Mouse (Mus musculus): ENCODE data around the gene Atad2b. TPM values are rescaled to one million over a fixed set of nuclear protein-coding genes. Genes with fewer than 3 reads are reported as not detected.
"Not testable (repeated sequence)": the region's sequence is repeated elsewhere in the genome, so short reads cannot be mapped to it uniquely, and the experiment has no call there.

Gene Atad2b
- polyA plus RNA-seq, 1 experiment from 2014 or later, result 17.0 TPM

DNA sequence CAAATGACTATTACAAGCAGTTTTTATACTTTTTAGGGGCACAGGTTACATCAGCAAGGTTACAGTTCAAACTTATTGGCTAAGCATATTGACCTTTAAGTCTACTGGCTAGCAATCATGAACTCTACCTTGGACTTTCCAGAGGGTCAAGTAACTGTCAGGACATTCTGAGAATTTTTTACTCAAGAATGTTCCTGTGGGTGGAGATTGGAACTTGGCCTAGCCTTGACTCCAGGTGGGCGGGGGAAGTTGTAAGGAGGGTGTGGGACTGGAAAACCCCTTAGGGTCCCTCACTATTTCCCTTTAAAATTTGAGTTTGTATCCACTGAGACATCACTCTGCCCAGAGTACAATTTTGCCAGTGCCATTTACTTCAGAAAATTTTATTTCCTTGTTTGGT lies 6.7 kb upstream of the Atad2b start:
- not testable (repeated sequence) for DNase-seq (ENCODE audit: low spot score)

DNA sequence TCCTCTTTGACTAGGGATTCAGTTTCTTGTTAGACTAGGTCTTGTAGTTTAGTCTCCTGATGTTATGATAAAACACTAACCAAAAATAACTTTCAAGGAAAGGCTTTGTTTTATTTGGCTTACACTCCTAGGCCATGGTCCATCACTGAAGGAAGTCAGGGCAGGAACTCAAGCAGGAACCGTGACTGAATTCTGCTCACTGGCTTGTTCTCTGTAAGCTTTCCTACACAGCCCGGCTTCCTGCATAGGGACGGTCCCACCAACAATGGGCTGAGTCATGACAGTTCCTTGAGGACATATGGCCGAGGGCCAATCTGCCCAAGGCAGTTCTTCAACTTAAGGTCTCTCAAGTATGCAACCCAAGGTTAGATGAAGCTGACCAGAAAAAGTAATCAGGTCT lies 5.4 kb upstream of the Atad2b start:
- DNase-seq (ENCODE audit: low spot score), result no peak

DNA sequence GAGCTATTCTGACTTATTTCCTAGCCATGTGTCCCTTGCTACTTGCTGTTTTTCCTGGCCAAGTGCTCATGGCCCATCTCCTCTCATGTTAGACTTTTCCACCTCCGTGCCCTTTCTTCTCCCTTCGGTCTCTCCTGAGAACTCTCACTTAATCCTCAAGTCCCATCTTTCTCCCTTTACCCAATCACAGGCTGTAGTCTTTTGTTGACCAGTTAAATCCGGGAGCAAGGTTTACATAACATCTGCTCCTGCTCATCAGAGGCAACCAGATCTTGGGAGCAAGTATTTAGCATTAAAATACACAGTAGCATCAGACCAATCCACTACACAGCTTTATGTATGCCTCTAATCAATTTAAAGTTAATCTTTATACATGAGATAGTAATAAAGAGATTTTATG lies 2.7 kb upstream of the Atad2b start:
- DNase-seq (ENCODE audit: low spot score), result no peak

DNA sequence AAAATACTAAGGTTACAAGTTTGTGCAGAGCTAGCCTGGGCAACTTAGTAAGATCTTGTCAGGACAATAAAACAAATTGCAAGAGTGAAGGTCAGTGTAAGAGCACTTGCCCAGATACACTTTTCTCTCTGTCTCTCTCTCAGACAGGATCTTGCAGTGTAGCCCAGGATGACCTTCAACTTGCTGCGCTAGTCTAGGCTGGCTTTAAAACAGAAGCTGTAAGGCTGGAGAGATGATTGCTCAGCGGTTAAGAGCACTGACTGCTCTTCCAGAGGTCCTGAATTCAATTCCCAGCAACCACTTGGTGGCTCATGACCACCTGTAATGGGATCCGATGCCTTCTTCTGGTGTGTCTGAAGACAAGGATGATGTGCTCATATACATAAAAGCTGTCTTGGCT lies 2.2 kb upstream of the Atad2b start:
- DNase-seq (ENCODE audit: low spot score), result no peak

DNA sequence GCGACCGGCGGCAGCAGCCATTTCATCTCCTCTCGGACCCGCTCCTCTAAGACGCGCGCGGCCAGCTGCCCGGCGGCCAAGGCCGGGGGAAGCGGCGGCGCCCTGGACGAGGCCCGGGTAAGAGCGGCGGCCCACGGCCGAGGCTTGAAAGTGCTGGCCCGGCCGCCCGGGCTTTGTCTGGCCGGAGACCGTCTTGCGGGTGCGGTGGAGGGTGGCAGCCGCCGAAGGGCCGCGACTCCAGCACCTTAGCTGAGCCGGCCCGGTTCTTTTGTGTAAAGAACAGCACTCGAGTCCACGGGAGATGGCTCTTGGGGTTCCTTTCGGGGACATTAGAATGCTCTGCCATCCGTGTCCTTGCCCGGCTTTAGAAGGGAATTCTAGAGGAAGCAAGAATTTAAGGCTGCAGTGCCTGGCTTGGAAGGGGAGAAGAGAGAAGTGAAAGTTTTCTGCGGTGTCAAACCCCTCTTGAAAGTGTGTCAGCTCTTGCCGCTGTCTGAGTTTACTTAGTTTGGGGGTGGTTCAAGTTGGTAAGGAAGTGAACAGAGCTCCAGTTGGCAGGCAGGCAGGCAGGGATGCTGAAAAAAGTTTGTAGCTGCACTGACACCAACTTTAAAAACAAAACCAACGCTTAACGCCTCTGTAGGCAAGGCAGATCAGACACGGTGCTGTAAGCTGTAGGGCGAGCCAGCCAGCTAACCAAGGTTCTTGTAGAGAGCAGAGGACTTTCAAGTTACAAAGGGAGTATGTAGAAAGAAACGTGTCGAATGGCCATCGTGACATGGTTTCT lies 845 bp downstream of the Atad2b start:
- DNase-seq (ENCODE audit: low spot score), result peak; percentile 79

DNA sequence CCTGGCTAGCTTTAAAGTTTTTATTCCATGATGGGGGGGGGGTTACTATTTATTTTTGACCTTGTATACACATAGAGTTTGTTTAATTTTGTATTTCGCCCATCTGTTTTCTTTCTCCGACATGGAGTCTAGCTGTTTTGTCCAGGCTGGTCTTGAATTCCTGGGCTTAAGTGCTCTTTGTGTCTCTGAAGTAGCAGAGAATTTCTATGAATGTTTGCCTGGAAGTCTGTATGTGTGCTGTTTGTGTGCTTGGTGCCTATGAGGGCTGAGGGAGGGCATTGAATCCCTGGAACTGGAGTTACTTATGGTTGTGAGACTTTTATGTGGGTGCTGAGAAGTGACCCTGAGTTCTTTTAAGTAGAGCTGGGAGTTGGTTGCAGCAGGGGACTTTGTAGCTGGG lies 11.0 kb downstream of the Atad2b start:
- no peak for DNase-seq (ENCODE audit: low spot score)

DNA sequence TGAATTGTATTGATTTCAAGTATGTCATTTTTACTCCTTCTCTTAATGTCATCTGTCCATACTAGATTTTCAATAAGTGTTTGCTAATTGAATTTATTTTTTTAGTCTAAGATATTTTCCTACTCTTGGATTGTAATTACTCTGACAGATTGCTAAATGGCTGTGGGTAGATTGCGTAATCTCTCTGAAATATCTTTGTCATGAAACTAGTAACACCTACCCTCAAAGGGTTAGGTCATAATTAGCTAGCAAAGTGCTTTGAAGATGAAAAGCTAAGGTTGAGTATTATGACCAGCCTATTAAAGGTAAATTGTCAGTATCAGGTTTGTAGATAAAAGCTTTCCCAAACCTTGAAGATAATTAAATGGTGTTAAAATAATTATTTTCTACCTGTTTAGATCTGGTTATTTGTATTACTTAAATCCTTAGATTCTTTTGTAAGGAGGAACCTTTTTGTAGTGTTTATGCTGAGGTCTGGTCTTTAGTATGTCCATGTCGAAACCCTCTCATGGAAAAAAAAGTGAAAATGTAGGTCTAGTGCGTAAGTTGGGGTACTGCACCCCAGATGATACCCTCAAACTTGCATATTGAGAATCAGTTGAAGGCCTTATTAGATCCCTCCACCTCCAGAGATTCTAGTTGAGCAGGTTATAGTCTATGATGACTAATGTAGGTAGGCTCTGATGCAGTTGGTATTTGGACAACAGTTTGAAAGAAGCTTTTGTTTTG lies 13.8 kb downstream of the Atad2b start:
- no peak for DNase-seq (ENCODE audit: low spot score)

DNA sequence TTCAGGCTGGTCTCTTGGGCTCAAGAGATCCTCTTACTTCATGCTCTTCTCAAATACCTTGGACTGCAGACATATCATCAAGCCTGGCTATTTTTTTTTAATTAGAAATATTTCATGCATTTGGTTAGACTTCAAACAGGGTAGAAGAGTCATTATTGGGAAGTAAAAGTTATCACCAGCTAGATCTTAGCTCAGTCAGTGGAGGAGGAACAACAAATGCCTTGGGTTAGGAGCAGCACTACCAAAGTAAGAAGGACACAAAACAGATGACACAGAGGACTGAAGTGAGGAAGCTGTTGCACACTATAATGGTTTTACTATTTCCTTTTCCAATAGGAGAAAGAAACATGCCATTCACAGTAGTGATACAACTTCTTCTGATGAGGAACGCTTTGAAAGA lies 35.1 kb downstream of the Atad2b start:
- no peak for DNase-seq (ENCODE audit: low spot score)

DNA sequence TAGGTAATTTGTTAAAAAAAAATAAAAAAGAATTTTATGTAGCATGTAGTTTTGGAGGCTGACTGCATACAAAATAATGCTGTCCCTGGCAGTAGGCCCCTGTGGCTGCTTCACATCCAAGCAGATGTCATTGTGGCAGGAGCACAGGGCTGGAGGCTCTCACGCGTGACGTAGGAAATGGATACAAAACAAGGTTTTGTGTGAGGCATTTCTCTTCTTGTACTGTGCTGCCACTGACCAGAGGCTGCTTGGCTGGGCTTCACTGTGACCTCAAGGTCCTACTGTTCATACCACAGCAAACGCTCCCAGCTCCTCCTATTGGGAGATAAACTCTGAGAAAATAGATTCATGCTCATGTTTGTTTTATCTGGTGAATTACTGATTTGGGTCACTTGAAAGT lies 36.0 kb downstream of the Atad2b start:
- no peak for DNase-seq (ENCODE audit: low spot score)

DNA sequence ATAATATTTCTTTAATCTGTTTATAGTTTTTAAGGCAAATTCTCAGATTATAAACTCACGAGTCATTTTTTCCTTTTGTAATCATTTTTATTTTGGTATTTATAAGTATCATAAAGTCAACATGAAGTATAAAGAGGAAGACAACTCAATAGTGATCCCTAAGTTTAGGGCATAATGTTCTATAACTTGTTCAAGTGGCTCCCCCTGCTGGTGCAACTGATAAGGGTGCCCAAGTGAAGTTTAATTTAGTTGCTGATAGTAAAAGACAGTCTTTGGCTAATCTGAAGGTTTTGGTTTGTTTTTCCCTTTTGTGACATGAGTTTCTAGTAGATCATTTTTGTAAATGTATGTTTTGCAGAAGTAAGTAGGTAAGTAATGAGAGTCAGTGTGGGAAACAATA lies 55.8 kb downstream of the Atad2b start:
- DNase-seq (ENCODE audit: low spot score), result peak; percentile 75

DNA sequence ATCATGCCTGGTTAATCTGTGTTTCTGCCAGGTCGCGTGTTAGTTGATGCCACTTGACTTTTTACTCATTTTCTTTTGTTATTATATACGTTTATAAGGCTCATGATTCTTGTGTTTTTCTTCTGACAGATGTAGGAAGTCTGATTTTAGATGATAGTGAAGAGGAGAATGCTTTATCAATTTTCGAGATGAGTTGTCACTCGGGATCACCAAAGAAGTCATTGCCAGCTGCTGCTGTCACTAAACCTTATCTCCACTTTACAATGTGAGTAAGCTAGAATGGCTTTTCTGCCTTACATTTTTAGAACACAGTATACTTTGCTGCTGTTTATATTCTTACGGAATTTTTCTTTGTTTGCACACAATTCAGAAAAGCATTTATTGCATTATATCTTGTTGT lies 61.2 kb downstream of the Atad2b start:
- no peak for DNase-seq (ENCODE audit: low spot score)

DNA sequence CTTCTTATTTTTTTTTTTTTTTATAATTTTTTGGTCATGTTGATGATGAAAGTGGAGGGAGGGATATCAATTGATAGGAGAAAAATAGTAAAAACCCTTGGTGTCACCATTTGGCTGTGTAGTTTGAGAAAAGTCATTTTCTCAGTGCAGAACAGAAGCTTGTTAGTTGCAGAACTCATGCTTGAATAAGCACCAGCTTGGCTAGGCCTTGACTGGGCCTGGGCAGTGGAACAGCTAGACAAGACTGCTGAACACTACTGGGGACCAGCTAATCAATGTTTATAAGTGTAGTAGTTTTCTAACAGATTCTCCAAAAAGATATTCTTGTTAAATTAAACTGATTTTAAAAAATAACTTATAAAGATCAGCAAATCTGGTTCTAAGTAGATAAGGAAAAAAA lies 79.8 kb downstream of the Atad2b start:
- no peak for DNase-seq (ENCODE audit: low spot score)

DNA sequence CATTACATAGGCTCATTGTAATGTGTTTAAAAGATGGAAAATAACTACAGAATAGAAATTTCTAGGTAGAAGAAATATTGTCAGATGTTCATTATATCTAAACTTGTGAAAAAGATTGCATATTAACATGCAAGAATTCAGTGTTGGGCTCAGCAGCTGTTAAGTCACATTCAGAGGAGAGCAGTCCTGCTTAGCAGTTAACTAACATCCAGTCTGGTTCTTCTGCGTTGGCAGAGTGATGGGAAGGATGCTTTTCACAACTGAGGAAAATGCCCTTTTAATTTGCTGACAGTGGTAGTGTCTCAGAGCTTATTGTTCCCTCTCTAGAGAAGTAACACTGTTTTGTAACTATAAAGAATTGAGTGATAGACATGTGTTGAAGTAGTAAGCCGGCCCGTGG lies 88.2 kb downstream of the Atad2b start:
- DNase-seq (ENCODE audit: low spot score), result no peak

DNA sequence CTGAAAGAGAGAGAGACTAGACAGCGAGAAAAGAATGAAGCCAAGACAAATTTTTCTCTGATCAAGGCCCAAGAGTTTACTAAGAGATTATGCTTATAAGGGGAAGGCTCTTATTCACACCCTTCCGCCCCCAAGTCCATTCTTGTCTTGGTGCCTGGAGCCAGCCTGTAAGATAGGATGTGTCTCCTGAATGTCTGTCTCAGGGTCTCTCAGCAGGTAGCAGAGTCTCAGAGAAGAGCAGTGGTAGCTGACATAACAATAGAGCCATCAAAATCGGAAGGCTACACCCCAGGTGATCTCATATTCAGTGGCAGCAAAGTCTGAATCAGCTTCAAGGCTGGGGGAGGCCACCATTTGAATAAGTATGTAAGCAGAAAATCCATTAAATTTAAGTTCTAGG lies 88.6 kb downstream of the Atad2b start:
- DNase-seq (ENCODE audit: low spot score), result not testable (repeated sequence)

DNA sequence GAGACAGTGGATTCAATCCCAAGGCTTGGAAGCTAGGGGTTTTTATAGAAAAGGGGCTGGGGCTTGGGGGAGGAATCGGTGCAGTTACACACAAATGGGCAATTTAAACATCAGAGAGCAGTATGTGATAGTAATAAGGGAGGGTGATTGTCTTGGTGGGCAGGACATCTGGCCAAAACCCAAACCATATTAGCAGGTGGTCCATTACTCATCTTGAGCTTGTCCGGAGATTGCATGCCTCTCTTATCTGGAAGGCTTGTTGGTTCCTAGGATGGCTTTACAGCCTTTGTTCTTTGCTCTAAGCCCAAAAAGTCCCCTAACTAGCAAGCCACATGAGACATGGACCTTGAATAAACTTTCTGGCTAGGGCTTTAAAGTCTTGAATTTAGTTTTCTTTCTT lies 91.5 kb downstream of the Atad2b start:
- not testable (repeated sequence) for DNase-seq (ENCODE audit: low spot score)

DNA sequence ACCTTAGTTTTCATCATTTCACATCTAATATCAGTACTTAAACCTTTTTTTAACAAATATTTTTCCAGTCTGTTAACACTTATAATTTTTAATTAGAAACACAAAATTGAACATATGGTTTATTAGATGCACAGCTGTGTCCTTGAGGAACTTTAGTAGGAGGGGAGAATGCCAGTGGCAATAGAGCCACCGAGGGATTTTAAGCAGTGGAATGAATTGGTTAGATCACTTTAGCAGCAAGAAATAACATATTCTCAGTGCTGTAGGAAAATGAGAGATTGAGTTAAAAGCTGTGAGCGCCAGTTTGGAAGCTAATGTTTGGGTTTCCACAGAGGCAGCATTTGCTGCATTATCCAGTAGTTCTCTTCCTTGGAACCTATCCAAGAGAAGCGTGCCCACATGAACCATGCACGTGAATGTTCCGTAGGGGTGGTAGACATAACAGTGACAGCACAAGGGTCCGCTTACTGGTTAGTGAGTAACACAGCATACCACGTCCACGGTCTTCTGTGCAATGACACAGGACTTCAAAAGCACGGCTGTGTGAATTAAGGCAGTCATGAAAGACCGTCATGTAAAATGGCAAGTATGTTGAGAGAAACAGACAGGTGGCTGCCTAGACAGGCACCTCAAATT lies 108.2 kb downstream of the Atad2b start:
- DNase-seq (ENCODE audit: low spot score), result no peak

DNA sequence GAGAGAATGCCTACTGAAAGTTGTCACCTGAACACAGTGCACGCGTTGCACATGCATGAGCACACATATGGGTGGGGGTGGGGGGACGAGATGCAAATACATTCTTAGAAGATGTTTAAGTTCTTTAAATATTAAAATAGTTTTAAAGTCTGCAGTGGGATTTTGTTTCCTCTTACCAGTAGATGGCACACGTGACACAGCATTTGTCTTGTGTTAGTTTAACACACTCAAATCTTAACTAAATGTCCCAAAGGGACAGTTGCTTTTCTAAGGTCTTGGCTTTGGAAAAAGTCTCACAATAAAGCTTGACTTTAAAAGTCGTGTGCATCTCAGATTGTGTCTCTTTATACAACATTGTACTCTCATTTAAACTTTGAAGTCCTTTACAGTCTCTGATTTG lies 111.9 kb downstream of the Atad2b start:
- DNase-seq (ENCODE audit: low spot score), result no peak

DNA sequence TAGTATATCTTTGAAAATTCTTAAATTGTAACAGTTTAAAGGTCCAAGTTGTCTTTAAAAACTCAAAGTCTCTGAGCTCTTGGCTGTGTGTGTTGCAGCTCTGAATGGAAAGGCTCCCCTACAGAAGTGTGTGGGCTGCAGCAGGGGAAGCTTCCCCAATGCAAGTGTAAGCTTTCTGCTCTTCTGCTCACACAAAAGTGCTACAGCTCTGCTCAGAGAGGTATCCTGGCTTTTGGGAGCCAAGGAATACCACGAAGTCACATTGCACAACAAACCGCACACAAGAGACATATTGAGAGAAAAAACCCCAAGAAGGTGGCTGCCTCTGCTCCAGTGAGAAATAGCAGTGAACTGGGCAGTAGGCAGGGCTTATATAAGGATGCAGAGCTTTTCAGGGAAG lies 120.9 kb downstream of the Atad2b start:
- DNase-seq (ENCODE audit: low spot score), result no peak

DNA sequence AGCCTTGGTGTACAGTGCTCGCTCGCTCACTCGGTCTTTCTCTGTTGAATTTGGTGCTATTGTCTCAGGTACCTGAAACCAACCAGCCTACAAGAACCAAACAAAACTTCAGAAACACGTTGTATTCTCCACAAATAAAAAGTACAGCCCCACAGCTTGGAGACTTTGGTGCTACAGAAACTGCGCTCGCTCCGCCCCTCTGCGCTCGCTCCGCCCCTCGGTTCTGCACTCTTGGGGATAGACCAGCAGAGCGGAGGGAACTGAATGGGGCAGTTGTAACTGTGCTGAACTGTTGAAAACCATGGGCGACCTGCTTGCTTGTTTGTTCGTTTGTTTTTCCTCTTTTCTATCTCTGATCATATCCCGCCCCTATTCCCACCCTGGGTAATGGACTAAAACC lies 127.0 kb downstream of the Atad2b start:
- no peak for DNase-seq (ENCODE audit: low spot score)

DNA sequence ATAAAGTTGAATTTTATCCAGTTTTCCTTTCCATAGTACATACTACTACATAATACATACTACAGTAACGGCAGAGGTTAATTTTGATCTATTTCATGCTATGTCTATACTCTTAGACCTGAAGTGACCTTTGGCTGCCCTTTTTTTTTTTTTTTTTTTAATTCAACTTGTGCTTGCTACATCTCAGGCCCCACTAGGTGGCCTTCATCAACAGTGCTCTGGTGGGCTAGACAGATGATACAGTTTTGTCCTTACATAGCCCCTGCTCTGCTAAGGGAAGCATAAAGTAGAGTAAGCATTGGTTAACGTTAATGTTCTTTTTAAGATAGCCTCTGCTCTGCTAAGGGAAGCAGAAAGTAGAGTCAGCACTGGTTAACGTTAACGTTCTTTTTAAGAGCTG lies 131.0 kb downstream of the Atad2b start:
- no peak for DNase-seq (ENCODE audit: low spot score)

DNA sequence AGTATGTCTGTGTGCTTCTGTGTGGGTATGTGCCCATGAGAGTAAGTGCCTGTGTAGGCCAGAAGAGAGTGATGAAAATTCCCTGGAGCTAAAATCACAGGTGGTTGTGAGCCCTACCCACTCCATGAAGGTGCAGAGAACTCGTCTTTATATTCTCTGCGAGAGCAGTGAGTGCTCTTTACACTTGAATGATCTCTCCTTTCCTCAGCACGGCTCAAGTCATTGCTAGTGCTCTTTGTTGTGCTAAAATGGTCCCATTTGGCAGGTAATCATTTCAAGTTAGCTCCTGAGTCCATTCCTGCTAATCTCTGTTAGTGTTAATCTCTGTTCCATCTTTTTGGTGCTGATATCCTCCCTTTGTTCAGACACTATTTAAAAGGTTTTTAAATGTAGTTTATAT lies 150.4 kb downstream of the Atad2b start:
- no peak for DNase-seq (ENCODE audit: low spot score)

DNA sequence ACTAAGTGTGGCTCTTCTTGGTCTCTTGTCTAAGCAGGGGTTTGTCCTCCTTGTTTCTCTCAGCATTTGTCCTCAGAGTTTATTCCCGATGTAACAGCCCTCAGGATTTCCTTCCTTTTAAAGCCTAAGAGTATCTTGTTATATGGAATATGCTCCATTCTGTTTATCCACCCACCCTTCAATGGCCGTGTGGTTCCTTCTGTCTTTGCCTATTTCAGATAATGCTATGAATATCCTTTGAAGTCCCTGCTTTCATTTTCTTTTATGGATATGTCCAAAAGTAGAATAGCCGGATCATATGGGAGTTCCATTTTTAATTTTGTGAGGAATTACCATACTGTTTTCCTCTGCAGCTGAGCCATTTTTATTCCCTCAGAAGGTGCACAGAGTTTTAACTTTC lies 153.0 kb downstream of the Atad2b start:
- DNase-seq (ENCODE audit: low spot score), result no peak

DNA sequence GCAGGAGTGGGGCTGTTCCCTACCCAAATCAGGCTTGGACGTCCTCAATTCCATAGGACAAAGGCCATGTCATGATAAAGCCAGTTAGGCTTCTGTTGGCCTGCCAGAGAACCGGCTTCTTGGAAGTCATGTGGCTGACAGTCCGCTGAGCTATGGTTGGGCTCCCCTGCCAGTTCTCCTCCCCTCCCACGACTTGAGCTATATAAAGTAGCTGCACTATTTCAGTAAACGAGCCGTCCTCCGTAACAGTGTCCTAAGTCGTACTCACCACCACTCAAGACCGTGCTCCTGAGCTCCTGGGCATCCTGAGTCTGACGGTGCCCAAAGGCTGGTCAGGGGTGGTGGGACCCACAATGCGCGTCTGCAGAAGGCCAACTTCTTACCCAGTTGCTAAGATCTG lies 156.0 kb downstream of the Atad2b start:
- DNase-seq (ENCODE audit: low spot score), result no peak
